Mouse (Mus musculus) frontal cortex, adult (tissue): ENCODE measurements around the gene Smyd1.
A peak's percentile ranks its signal among the peaks of the same experiment; 100 is the strongest.
"Not testable (repeated sequence)": the region's sequence is repeated elsewhere in the genome, so short reads cannot be mapped to it uniquely, and the experiment has no call there.

Experiments
- ATAC-seq: cut with Nextera tagmentation; 2 replicates; pipeline ENCODE4 v1.9.2; 2017; ENCODE audit warnings: mild to moderate bottlenecking, moderate library complexity, mixed read lengths; ENCODE audit not compliant: low TSS enrichment

Smyd1 gene

GRCm38 (mm10) chr6:71329881-71330280, 7.8 kb upstream of the Smyd1 start:
- no peak for ATAC-seq

- no peak for ATAC-seq
Measured at GRCm38 (mm10) chr6:71324816-71325215, 2.8 kb upstream of the Smyd1 start.

- ATAC-seq = no peak
Measured at GRCm38 (mm10) chr6:71322491-71322921, 473 bp upstream of the Smyd1 start, which contains the start of gene Cd8b1. TSS of gene Cd8b1 (plus strand) at chr6:71322788.

- no peak for ATAC-seq
Measured at GRCm38 (mm10) chr6:71307486-71307885, 14.5 kb downstream of the Smyd1 start.

- peak; percentile 62; the same call in 1 of the 2 replicates for ATAC-seq
Measured at GRCm38 (mm10) chr6:71302097-71302731, 19.8 kb downstream of the Smyd1 start.

GRCm38 (mm10) chr6:71298751-71299150, 23.3 kb downstream of the Smyd1 start:
- ATAC-seq = no peak

GRCm38 (mm10) chr6:71298051-71298450, 24.0 kb downstream of the Smyd1 start:
- ATAC-seq = no peak

GRCm38 (mm10) chr6:71295303-71295702, 26.7 kb downstream of the Smyd1 start:
- no peak for ATAC-seq

- no peak for ATAC-seq
Measured at GRCm38 (mm10) chr6:71293509-71293908, 28.5 kb downstream of the Smyd1 start.

- no peak for ATAC-seq
Measured at GRCm38 (mm10) chr6:71279418-71279817, 42.6 kb downstream of the Smyd1 start.

- no peak for ATAC-seq
Measured at GRCm38 (mm10) chr6:71274621-71275020, 47.4 kb downstream of the Smyd1 start.

- ATAC-seq = no peak
Measured at GRCm38 (mm10) chr6:71273715-71274114, 48.3 kb downstream of the Smyd1 start.

- ATAC-seq = peak; percentile 3
Measured at GRCm38 (mm10) chr6:71272316-71272741, 49.7 kb downstream of the Smyd1 start.

- ATAC-seq = peak; percentile 94
Measured at GRCm38 (mm10) chr6:71271389-71272315, 50.4 kb downstream of the Smyd1 start, which contains the start of gene Krcc1. TSS of gene Krcc1 (plus strand) at chr6:71271677.

- ATAC-seq = peak; percentile 20; the same call in 1 of the 2 replicates
Measured at GRCm38 (mm10) chr6:71271057-71271388, 51.0 kb downstream of the Smyd1 start.

- ATAC-seq = peak; percentile 18
Measured at GRCm38 (mm10) chr6:71270301-71271056, 51.6 kb downstream of the Smyd1 start.

GRCm38 (mm10) chr6:71269686-71270050, 52.4 kb downstream of the Smyd1 start:
- not testable (repeated sequence) for ATAC-seq

- no peak for ATAC-seq
Measured at GRCm38 (mm10) chr6:71268929-71269685, 52.9 kb downstream of the Smyd1 start.

GRCm38 (mm10) chr6:71267603-71268002, 54.4 kb downstream of the Smyd1 start:
- ATAC-seq = not testable (repeated sequence)

- ATAC-seq = no peak
Measured at GRCm38 (mm10) chr6:71262142-71262833, 59.7 kb downstream of the Smyd1 start.

- ATAC-seq = no peak
Measured at GRCm38 (mm10) chr6:71261060-71261459, 61.0 kb downstream of the Smyd1 start.
